Mouse (Mus musculus) CH12.LX (cell line): ENCODE data around the gene Suds3. TPM values are rescaled to one million over a fixed set of nuclear protein-coding genes. Genes with fewer than 3 reads are reported as not detected.

ENCODE experiments used
- DNase-seq: peaks from one replicate; pipeline ENCODE4 v3.0.0-alpha.2; 2013; ENCODE audit errors: extremely low read depth
- H3K27ac ChIP-seq: 2 replicates; pipeline ENCODE4 v1.5.1; 2012; ENCODE audit warnings: low read depth, mild to moderate bottlenecking, control low read depth, moderate library complexity; ENCODE audit not compliant: insufficient read depth
- H3K27me3 ChIP-seq: replicated peaks from 2 replicates; pipeline ENCODE3; 2012; ENCODE audit warnings: inconsistent platforms
- H3K36me3 ChIP-seq, 2 experiments: replicated peaks in 1 of 2; 2 replicates each; pipeline versions ENCODE3 to v1.6.1; 2012; ENCODE audit warnings: inconsistent platforms in 1 of 2, low read length in 1 of 2, mild to moderate bottlenecking in 1 of 2, mixed read lengths in 1 of 2, moderate library complexity in 1 of 2; ENCODE audit not compliant: control insufficient read depth in 1 of 2, insufficient read depth in 1 of 2
- H3K4me1 ChIP-seq, 2 experiments: 2 replicates each; pipeline ENCODE4 v1.6.1; 2012; ENCODE audit warnings: inconsistent platforms in 1 of 2, moderate library complexity in 1 of 2; ENCODE audit not compliant: insufficient read depth in 2 of 2, control insufficient read depth in 1 of 2
- H3K4me2 ChIP-seq: 2 replicates; pipeline ENCODE4 v1.6.1; 2012; ENCODE audit warnings: low read depth, mild to moderate bottlenecking, control low read depth; ENCODE audit not compliant: poor library complexity, insufficient read depth, severe bottlenecking
- H3K4me3 ChIP-seq, 3 experiments: fragments of 150-350 bp in 1 of 3; sonication (generic) in 1 of 3; replicated peaks in 1 of 3; 2 replicates each; pipeline versions ENCODE3 to v1.5.1; 2011 to 2012; ENCODE audit warnings: low read depth in 2 of 3, low read length in 2 of 3, mild to moderate bottlenecking in 2 of 3, moderate library complexity in 2 of 3, control low read depth in 1 of 3, improper control_type of control experiment in 1 of 3, inconsistent platforms in 1 of 3, mixed read lengths in 1 of 3; ENCODE audit not compliant: poor library complexity in 1 of 3
- H3K79me2 ChIP-seq: replicated peaks from 2 replicates; pipeline ENCODE4 v1.6.1; 2012; ENCODE audit warnings: mild to moderate bottlenecking, moderate library complexity; ENCODE audit not compliant: control insufficient read depth, poor library complexity, insufficient read depth, severe bottlenecking; ENCODE audit errors: extremely low read depth
- H3K9ac ChIP-seq: 2 replicates; pipeline ENCODE4 v1.6.1; 2012; ENCODE audit warnings: low read depth, mild to moderate bottlenecking, control low read depth, moderate library complexity; ENCODE audit not compliant: insufficient read depth
- H3K9me3 ChIP-seq: replicated peaks from 2 replicates; pipeline ENCODE3; 2012; ENCODE audit warnings: low read length, inconsistent platforms, mixed read lengths
- CHD2 ChIP-seq: IDR thresholded peaks from 2 replicates; pipeline ENCODE4 v1.6.1; 2011; ENCODE audit warnings: low read length, improper control_type of control experiment
- CTCF ChIP-seq, 2 experiments: IDR thresholded peaks in 1 of 2; conservative IDR thresholded peaks in 1 of 2; 2 replicates each; pipeline ENCODE4 v1.5.1; 2011 to 2012; ENCODE audit warnings: low read depth in 2 of 2, low read length in 2 of 2, improper control_type of control experiment in 1 of 2, inconsistent platforms in 1 of 2, mild to moderate bottlenecking in 1 of 2, moderate library complexity in 1 of 2
- E2F4 ChIP-seq: IDR thresholded peaks from 2 replicates; pipeline ENCODE4 v1.6.1; 2011; ENCODE audit warnings: low read depth, low read length, improper control_type of control experiment; ENCODE audit not compliant: insufficient replicate concordance
- EP300 ChIP-seq: IDR thresholded peaks from 2 replicates; pipeline ENCODE4 v1.6.1; 2011; ENCODE audit warnings: low read length, improper control_type of control experiment
- HCFC1 ChIP-seq: IDR thresholded peaks from 2 replicates; pipeline ENCODE4 v1.6.1; 2012; ENCODE audit warnings: low read depth, mild to moderate bottlenecking, inconsistent platforms, low read length, improper control_type of control experiment
- IRF4 ChIP-seq: IDR thresholded peaks from 2 replicates; pipeline ENCODE4 v1.6.1; 2014; ENCODE audit warnings: low read depth, mild to moderate bottlenecking, inconsistent platforms, low read length, improper control_type of control experiment
- JUN ChIP-seq: IDR thresholded peaks from 2 replicates; pipeline ENCODE4 v1.6.1; 2011; ENCODE audit warnings: low read depth, mild to moderate bottlenecking, low read length, improper control_type of control experiment, moderate library complexity; ENCODE audit not compliant: insufficient read depth
- JUND ChIP-seq: conservative IDR thresholded peaks from 2 replicates; pipeline ENCODE4 v1.6.1; 2011; ENCODE audit warnings: low read depth, low read length, improper control_type of control experiment
- KAT2A ChIP-seq: IDR thresholded peaks from 2 replicates; pipeline ENCODE4 v1.6.1; 2012; ENCODE audit warnings: low read length, improper control_type of control experiment, inconsistent platforms; ENCODE audit not compliant: insufficient replicate concordance
- MAFK ChIP-seq: IDR thresholded peaks from 2 replicates; pipeline ENCODE4 v1.6.1; 2011; ENCODE audit warnings: low read length, improper control_type of control experiment; ENCODE audit not compliant: insufficient replicate concordance
- MEF2A ChIP-seq: IDR thresholded peaks from 2 replicates; pipeline ENCODE4 v1.6.1; 2014; ENCODE audit warnings: low read depth, mild to moderate bottlenecking, inconsistent platforms, low read length, improper control_type of control experiment, borderline replicate concordance
- NELFE ChIP-seq: IDR thresholded peaks from 2 replicates; pipeline ENCODE4 v1.6.1; 2011; ENCODE audit warnings: low read depth, low read length, improper control_type of control experiment
- POLR2AphosphoS2 ChIP-seq: IDR thresholded peaks from 2 replicates; pipeline ENCODE4 v1.6.1; 2011; ENCODE audit warnings: low read depth, low read length, improper control_type of control experiment
- RCOR1 ChIP-seq: conservative IDR thresholded peaks from 2 replicates; pipeline ENCODE4 v1.6.1; 2012; ENCODE audit warnings: low read depth, mild to moderate bottlenecking, inconsistent platforms, low read length, improper control_type of control experiment
- TBP ChIP-seq: conservative IDR thresholded peaks from 2 replicates; pipeline ENCODE4 v1.6.1; 2011; ENCODE audit warnings: low read depth, low read length, improper control_type of control experiment
- TCF12 ChIP-seq: IDR thresholded peaks from 2 replicates; pipeline ENCODE4 v1.6.1; 2014; ENCODE audit warnings: low read depth, mild to moderate bottlenecking, inconsistent platforms, low read length, improper control_type of control experiment
- ZC3H11A ChIP-seq: IDR thresholded peaks from 2 replicates; pipeline ENCODE4 v1.6.1; 2012; ENCODE audit warnings: low read depth, mild to moderate bottlenecking, inconsistent platforms, low read length, improper control_type of control experiment
- ZKSCAN1 ChIP-seq: IDR thresholded peaks from 2 replicates; pipeline ENCODE4 v1.6.1; 2012; ENCODE audit warnings: low read depth, inconsistent platforms, low read length, improper control_type of control experiment, borderline replicate concordance
- ZMIZ1 ChIP-seq: IDR thresholded peaks from 2 replicates; pipeline ENCODE4 v1.6.1; 2012; ENCODE audit warnings: low read depth, mild to moderate bottlenecking, inconsistent platforms, low read length, improper control_type of control experiment
- dilution Hi-C: fragments of 300-500 bp; cut with MboI; formaldehyde crosslinking; loops from 2 replicates; pipeline ENCODE4 v1.14.3; 2020; ENCODE audit warnings: low sequenced_read_pairs; ENCODE audit not compliant: extremely low pct_unique_long_range_greater_than_20kb, extremely low pct_ligation_motif_present
- in situ Hi-C: fragments of 300-500 bp; cut with MboI; formaldehyde crosslinking; loops from 3 replicates; pipeline ENCODE4 v1.14.3; 2019; ENCODE audit warnings: low sequenced_read_pairs, low pct_ligation_motif_present, low pct_unique_long_range_greater_than_20kb, mixed read lengths
- polyA plus RNA-seq: library from polyadenylated mRNA; unstranded; fragments of >175 nt; gene quantifications from 2 replicates; pipeline ENCODE4 v1.2.1, GENCODE M21; 2012; ENCODE audit warnings: low read depth; ENCODE audit not compliant: insufficient read length
- total RNA-seq, 2 experiments: library from RNA; depleted of rRNA; stranded (reverse); fragments of 300-350 nt in 1 of 2; fragments of >200 nt in 1 of 2; gene quantifications; 2 replicates each; pipeline ENCODE4 v1.2.3; 2012 to 2014

Gene Suds3
- total and polyA plus RNA-seq, 3 experiments = 54.2 to 103 (median 68.1) TPM

DNA sequence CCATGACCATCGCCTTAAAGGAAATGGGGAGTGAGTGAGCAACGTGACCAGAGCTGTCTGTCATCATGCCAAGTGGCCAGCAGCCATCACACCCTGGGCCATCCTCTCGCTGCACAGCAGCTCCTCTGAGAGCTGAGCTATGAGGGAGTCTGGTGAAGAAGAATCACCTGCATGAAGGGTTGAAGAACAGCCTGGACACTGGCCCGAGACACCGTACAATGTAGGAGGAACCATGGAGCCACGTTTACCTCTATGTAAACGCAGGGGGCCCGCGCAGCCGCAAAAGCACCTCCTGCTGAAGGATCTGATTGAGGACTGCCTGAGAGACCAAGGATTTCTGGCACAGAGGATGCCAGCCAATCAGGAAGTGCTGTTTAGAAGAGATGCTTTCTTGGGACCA lies 70.8 kb downstream of the Suds3 start:
- no peaks in the 10 kb centered on the region for H3K36me3 ChIP-seq
- dilution Hi-C loops = no loop called here
- no peak overlapping the region for H3K9ac ChIP-seq

DNA sequence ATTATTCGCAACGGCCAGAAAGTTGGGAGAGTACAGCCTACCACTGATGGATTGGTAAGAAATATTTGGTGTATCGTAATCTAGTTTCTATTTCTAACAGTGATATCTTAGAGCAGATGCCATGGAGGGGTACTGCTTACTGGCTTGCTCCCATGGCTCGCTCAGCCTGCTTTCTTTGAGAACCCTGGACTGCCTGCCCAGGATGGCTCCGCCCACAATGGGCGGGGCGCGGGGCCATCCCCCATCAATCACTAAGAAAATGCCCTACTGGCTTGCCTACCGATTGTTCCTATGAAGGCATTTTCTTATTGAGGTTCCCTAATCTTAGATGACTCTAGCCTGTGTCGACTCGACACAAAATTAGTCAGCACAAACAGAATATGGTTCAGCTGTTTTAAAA lies 73.3 kb downstream of the Suds3 start:
- Histone ChIP-seq H3K79me2 (no peaks in the 10 kb centered on the region), H3K9me3 (peaks cover 47% of the 10 kb centered on the region), H3K4me2 (no peak overlapping the region), H3K27ac (no peak overlapping the region), H3K9ac (no peak overlapping the region), H3K27me3 (no peaks in the 10 kb centered on the region), H3K4me3 (no peak overlapping the region), H3K4me1 (no peaks in the 10 kb centered on the region), H3K36me3 (no peaks in the 10 kb centered on the region)
- in situ Hi-C loops = no loop called here
- dilution Hi-C loops = no loop called here
- TF ChIP-seq KAT2A (no peak), HCFC1 (no peak), ZMIZ1 (no peak), JUN (no peak), EP300 (no peak), ZKSCAN1 (no peak), NELFE (no peak), TBP (no peak), POLR2AphosphoS2 (no peak)
- no peak for DNase-seq

More for the DNA sequence above, 70.8 kb downstream of the Suds3 start:
- no peak overlapping the region for H3K4me2 ChIP-seq
- no peak for DNase-seq
- peaks cover 43% of the 10 kb centered on the region for H3K9me3 ChIP-seq
- H3K4me3 ChIP-seq = no peak overlapping the region
- no peaks in the 10 kb centered on the region for H3K4me1 ChIP-seq
- H3K79me2 ChIP-seq = no peaks in the 10 kb centered on the region
- in situ Hi-C loops = no loop called here
- no peak overlapping the region for H3K27ac ChIP-seq
- TF ChIP-seq POLR2AphosphoS2 (no peak), E2F4 (no peak), MEF2A (no peak), RCOR1 (no peak), JUN (no peak), JUND (no peak), CHD2 (no peak), CTCF (conservative IDR thresholded peaks at IDR 0.05 in 1 of 2, IDR thresholded peaks at IDR 0.05 in 1 of 2; ENCODE audit: low read depth in 2 of 2, low read length in 2 of 2) (no peak), TCF12 (no peak), IRF4 (no peak), MAFK (no peak), HCFC1 (no peak), ZC3H11A (no peak)
- no peaks in the 10 kb centered on the region for H3K27me3 ChIP-seq

Other genes with a start within 250 kb of the Suds3 start
- gene Taok3, start 4.0 kb upstream of the Suds3 start, total RNA-seq (2012; rRNA removed) = 17.4 and 18.6 TPM in 2 replicates
- 7.2 and 8.3 TPM in 2 replicates for gene Taok3, start 4.0 kb upstream of the Suds3 start, total RNA-seq (2014; rRNA removed)
- gene Taok3, start 4.0 kb upstream of the Suds3 start, polyA plus RNA-seq = 34.6 and 35.0 TPM in 2 replicates
- 584 and 585 TPM in 2 replicates for gene Pebp1, start 171.5 kb upstream of the Suds3 start, total RNA-seq (2012; rRNA removed)
- 677 and 710 TPM in 2 replicates for gene Pebp1, start 171.5 kb upstream of the Suds3 start, total RNA-seq (2014; rRNA removed)
- gene Pebp1, start 171.5 kb upstream of the Suds3 start, polyA plus RNA-seq = 393 and 456 TPM in 2 replicates
- 3.1 and 4.7 TPM in 2 replicates for gene Vsig10, start 203.0 kb upstream of the Suds3 start, total RNA-seq (2012; rRNA removed)
- 2.1 and 2.4 TPM in 2 replicates for gene Vsig10, start 203.0 kb upstream of the Suds3 start, total RNA-seq (2014; rRNA removed)
- 3.5 and 3.9 TPM in 2 replicates for gene Vsig10, start 203.0 kb upstream of the Suds3 start, polyA plus RNA-seq
- 41.7 and 43.6 TPM in 2 replicates for gene Wsb2, start 241.2 kb upstream of the Suds3 start, total RNA-seq (2012; rRNA removed)
- 30.6 and 36.1 TPM in 2 replicates for gene Wsb2, start 241.2 kb upstream of the Suds3 start, total RNA-seq (2014; rRNA removed)
- 34.8 and 44.2 TPM in 2 replicates for gene Wsb2, start 241.2 kb upstream of the Suds3 start, polyA plus RNA-seq